Mouse (Mus musculus): ENCODE results near the gene Coq3. TPM values are rescaled to one million over a fixed set of nuclear protein-coding genes. Genes with fewer than 3 reads are reported as not detected.

Gene Coq3
- polyA plus RNA-seq, 1 experiment from 2014 or later, result 16.1 TPM

- Histone ChIP-seq H3K27me3 (replicated peaks; ENCODE audit: control insufficient read depth, insufficient read depth, low read length) (no peaks in the 10 kb centered on the region), H3K4me2 (ENCODE audit: low read length) (peak within 1 kb of the TSS; percentile 79), H3K9me3 (ENCODE audit: control insufficient read depth, low read length) (no peaks in the 10 kb centered on the region), H3K4me3 (replicated peaks; ENCODE audit: low read length) (peak within 1 kb of the TSS; percentile 80), H3K36me3 (ENCODE audit: control insufficient read depth, insufficient read depth) (0 out of 2 replicates have a peak, but pooled peaks cover under 1% of the 10 kb centered on the region), H3K9ac (replicated peaks; ENCODE audit: low read depth, low read length) (peak within 1 kb of the TSS; percentile 100), H3K4me1 (replicated peaks; ENCODE audit: control insufficient read depth, insufficient read depth, low read length) (peaks cover 27% of the 10 kb centered on the region), H3K27ac (ENCODE audit: low read length) (peak within 1 kb of the TSS; percentile 94)
- under 1% methylated on average over 60 of the region's 83 CpGs for WGBS
- ATAC-seq, result peak; percentile 86
These were observed 51.7 kb downstream of the Coq3 start, which contains the start of gene Faxc for GRCm38 (mm10) chr4:21930971-21931771. Faxc (plus strand) TSS chr4:21931329.

DNA sequence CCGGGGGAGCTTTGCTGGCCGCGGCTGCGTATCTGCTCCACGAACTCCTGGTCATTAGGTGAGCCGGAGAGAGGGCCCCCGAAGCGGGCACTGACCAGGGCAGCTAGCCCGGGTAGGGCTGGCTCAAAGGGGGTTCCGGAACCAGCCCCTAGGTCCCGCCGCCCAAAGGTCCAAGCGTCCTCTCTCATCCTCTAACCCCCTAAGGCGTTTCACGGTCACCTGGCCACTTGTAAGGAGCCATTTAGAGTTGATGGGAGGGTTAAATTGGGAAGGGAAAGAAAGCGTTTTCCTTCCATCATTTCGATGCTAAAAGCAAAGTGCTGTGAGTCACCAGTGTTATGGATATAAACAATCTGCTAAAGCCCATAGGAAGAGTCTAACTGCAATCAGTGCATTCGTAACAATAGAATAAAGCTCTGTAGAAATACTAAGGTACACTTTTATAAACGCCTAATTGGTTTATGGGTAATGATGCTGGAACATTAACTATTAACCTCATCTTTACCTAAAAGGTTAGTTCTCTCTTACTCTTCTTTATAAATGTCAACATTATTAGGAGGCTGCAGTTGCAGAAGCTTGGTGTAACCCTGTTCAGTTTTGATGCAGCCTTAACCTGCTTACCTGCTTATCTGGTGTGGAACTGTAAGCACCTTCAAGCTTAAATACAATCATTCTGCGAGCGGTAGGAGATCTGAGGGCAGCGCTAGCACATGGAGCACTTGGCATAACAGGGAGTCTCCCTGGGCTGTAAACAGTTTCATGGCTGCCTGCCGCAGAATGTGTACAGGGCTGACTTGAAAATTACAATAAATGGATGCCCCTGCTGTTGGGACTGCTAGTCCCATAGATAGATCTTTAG, 52.5 kb downstream of the Coq3 start:
- Histone ChIP-seq H3K9ac (replicated peaks; ENCODE audit: low read depth, low read length) (peak overlapping the region; percentile 100), H3K4me1 (replicated peaks; ENCODE audit: control insufficient read depth, insufficient read depth, low read length) (peaks cover 27% of the 10 kb centered on the region), H3K4me2 (ENCODE audit: low read length) (peak overlapping the region; percentile 79), H3K27me3 (replicated peaks; ENCODE audit: control insufficient read depth, insufficient read depth, low read length) (no peaks in the 10 kb centered on the region), H3K36me3 (ENCODE audit: control insufficient read depth, insufficient read depth) (peaks cover 5% of the 10 kb centered on the region), H3K27ac (ENCODE audit: low read length) (peak overlapping the region; percentile 94), H3K9me3 (ENCODE audit: control insufficient read depth, low read length) (no peaks in the 10 kb centered on the region), H3K4me3 (replicated peaks; ENCODE audit: low read length) (peak overlapping the region; percentile 80)
- peak; percentile 30 for ATAC-seq
- WGBS, result 6% methylated on average over 23 of the region's 23 CpGs

DNA sequence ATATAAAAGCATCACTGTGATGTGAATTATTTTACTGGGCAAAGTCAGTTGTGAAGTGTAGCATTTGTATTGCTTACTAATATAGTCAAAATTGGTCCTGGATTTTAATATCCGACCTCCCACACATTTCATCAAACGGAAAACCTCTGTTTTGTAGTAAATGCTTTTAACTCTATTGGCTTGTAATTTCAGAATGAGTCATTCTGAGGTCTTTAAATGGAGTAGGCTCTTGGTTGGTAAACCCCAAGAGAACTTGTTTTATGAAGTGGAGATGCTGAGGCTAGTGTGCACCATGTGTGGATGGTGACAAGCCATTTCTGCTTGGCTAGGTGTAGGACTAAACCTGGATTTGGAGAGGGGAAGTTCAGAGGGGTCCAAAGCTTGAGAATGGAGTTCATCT, 55.9 kb downstream of the Coq3 start:
- H3K9me3 ChIP-seq (ENCODE audit: control insufficient read depth, low read length), result no peaks in the 10 kb centered on the region
- H3K4me2 ChIP-seq (ENCODE audit: low read length), result no peak overlapping the region
- H3K4me3 ChIP-seq (replicated peaks; ENCODE audit: low read length), result no peak overlapping the region
- no peak for ATAC-seq
- no peak overlapping the region for H3K9ac ChIP-seq (replicated peaks; ENCODE audit: low read depth, low read length)
- H3K27ac ChIP-seq (ENCODE audit: low read length), result no peak overlapping the region
- 97% methylated on average over 2 of the region's 2 CpGs for WGBS
- peaks cover 22% of the 10 kb centered on the region for H3K4me1 ChIP-seq (replicated peaks; ENCODE audit: control insufficient read depth, insufficient read depth, low read length)
- peaks cover 5% of the 10 kb centered on the region for H3K36me3 ChIP-seq (ENCODE audit: control insufficient read depth, insufficient read depth)
- H3K27me3 ChIP-seq (replicated peaks; ENCODE audit: control insufficient read depth, insufficient read depth, low read length), result no peaks in the 10 kb centered on the region

GRCm38 (mm10) chr4:21936424-21936823, 57.0 kb downstream of the Coq3 start:
- no peak overlapping the region for H3K9ac ChIP-seq (replicated peaks; ENCODE audit: low read depth, low read length)
- WGBS, result 96% methylated on average over 9 of the region's 9 CpGs
- peaks cover 17% of the 10 kb centered on the region for H3K4me1 ChIP-seq (replicated peaks; ENCODE audit: control insufficient read depth, insufficient read depth, low read length)
- H3K4me3 ChIP-seq (replicated peaks; ENCODE audit: low read length), result no peak overlapping the region
- peaks cover 5% of the 10 kb centered on the region for H3K36me3 ChIP-seq (ENCODE audit: control insufficient read depth, insufficient read depth)
- H3K9me3 ChIP-seq (ENCODE audit: control insufficient read depth, low read length), result no peaks in the 10 kb centered on the region
- no peak overlapping the region for H3K4me2 ChIP-seq (ENCODE audit: low read length)
- H3K27ac ChIP-seq (ENCODE audit: low read length), result no peak overlapping the region
- H3K27me3 ChIP-seq (replicated peaks; ENCODE audit: control insufficient read depth, insufficient read depth, low read length), result no peaks in the 10 kb centered on the region
- ATAC-seq, result no peak

GRCm38 (mm10) chr4:21937890-21938289, 58.4 kb downstream of the Coq3 start:
- Histone ChIP-seq H3K4me3 (replicated peaks; ENCODE audit: low read length) (no peak overlapping the region), H3K9me3 (ENCODE audit: control insufficient read depth, low read length) (no peaks in the 10 kb centered on the region), H3K4me2 (ENCODE audit: low read length) (no peak overlapping the region), H3K9ac (replicated peaks; ENCODE audit: low read depth, low read length) (no peak overlapping the region), H3K27ac (ENCODE audit: low read length) (no peak overlapping the region), H3K36me3 (ENCODE audit: control insufficient read depth, insufficient read depth) (peaks cover 5% of the 10 kb centered on the region), H3K4me1 (replicated peaks; ENCODE audit: control insufficient read depth, insufficient read depth, low read length) (peaks cover 11% of the 10 kb centered on the region), H3K27me3 (replicated peaks; ENCODE audit: control insufficient read depth, insufficient read depth, low read length) (no peaks in the 10 kb centered on the region)
- WGBS, result 83% methylated on average over 8 of the region's 8 CpGs
- ATAC-seq, result no peak

GRCm38 (mm10) chr4:21944672-21945071, 65.2 kb downstream of the Coq3 start:
- ATAC-seq, result no peak
- H3K4me3 ChIP-seq (replicated peaks; ENCODE audit: low read length), result no peak overlapping the region
- H3K27ac ChIP-seq (ENCODE audit: low read length), result no peak overlapping the region
- no peaks in the 10 kb centered on the region for H3K27me3 ChIP-seq (replicated peaks; ENCODE audit: control insufficient read depth, insufficient read depth, low read length)
- 89% methylated on average over 3 of the region's 3 CpGs for WGBS
- H3K36me3 ChIP-seq (ENCODE audit: control insufficient read depth, insufficient read depth), result peaks cover 5% of the 10 kb centered on the region; the same call in 1 of the 2 replicates
- no peak overlapping the region for H3K4me2 ChIP-seq (ENCODE audit: low read length)
- no peaks in the 10 kb centered on the region for H3K9me3 ChIP-seq (ENCODE audit: control insufficient read depth, low read length)
- no peaks in the 10 kb centered on the region for H3K4me1 ChIP-seq (replicated peaks; ENCODE audit: control insufficient read depth, insufficient read depth, low read length)
- H3K9ac ChIP-seq (replicated peaks; ENCODE audit: low read depth, low read length), result no peak overlapping the region

- H3K9ac ChIP-seq (replicated peaks; ENCODE audit: low read depth, low read length), result no peak overlapping the region
- H3K36me3 ChIP-seq (ENCODE audit: control insufficient read depth, insufficient read depth), result peaks cover 12% of the 10 kb centered on the region
- H3K4me1 ChIP-seq (replicated peaks; ENCODE audit: control insufficient read depth, insufficient read depth, low read length), result no peaks in the 10 kb centered on the region; the same call in 1 of the 2 replicates
- ATAC-seq, result peak; percentile 49
- no peak overlapping the region for H3K4me2 ChIP-seq (ENCODE audit: low read length)
- no peak overlapping the region for H3K27ac ChIP-seq (ENCODE audit: low read length)
- no peaks in the 10 kb centered on the region for H3K9me3 ChIP-seq (ENCODE audit: control insufficient read depth, low read length)
- 41% methylated on average over 6 of the region's 6 CpGs for WGBS
- no peaks in the 10 kb centered on the region for H3K27me3 ChIP-seq (replicated peaks; ENCODE audit: control insufficient read depth, insufficient read depth, low read length)
- H3K4me3 ChIP-seq (replicated peaks; ENCODE audit: low read length), result no peak overlapping the region
These were observed 72.0 kb downstream of the Coq3 start for GRCm38 (mm10) chr4:21951444-21951843.

- Histone ChIP-seq H3K9me3 (ENCODE audit: control insufficient read depth, low read length) (no peaks in the 10 kb centered on the region), H3K27me3 (replicated peaks; ENCODE audit: control insufficient read depth, insufficient read depth, low read length) (no peaks in the 10 kb centered on the region), H3K4me1 (replicated peaks; ENCODE audit: control insufficient read depth, insufficient read depth, low read length) (no peaks in the 10 kb centered on the region; the same call in 1 of the 2 replicates), H3K36me3 (ENCODE audit: control insufficient read depth, insufficient read depth) (peaks cover 12% of the 10 kb centered on the region), H3K4me2 (ENCODE audit: low read length) (no peak overlapping the region), H3K4me3 (replicated peaks; ENCODE audit: low read length) (no peak overlapping the region), H3K9ac (replicated peaks; ENCODE audit: low read depth, low read length) (no peak overlapping the region), H3K27ac (ENCODE audit: low read length) (no peak overlapping the region)
- WGBS, result 81% methylated on average over 2 of the region's 2 CpGs
- ATAC-seq, result no peak
These were observed 72.8 kb downstream of the Coq3 start for GRCm38 (mm10) chr4:21952255-21952654.
